Mouse (Mus musculus) MEL (cell line): Measurements from ENCODE around the gene Kdelr3. TPM values are rescaled to one million over a fixed set of nuclear protein-coding genes. Genes with fewer than 3 reads are reported as not detected.

Experiments
- DNase-seq: peaks from one replicate; pipeline ENCODE4 v3.0.0; 2011; ENCODE audit warnings: low read depth, low spot score
- H3K27ac ChIP-seq: 2 replicates; pipeline ENCODE4 v1.5.1; 2012; ENCODE audit warnings: low read depth, mild to moderate bottlenecking, control low read depth, low read length, moderate library complexity; ENCODE audit not compliant: control insufficient read depth
- H3K27me3 ChIP-seq, 2 experiments: fragments of 150-350 bp in 1 of 2; sonication (generic) in 1 of 2; 2 replicates each; pipeline ENCODE4 v1.6.1; 2012; ENCODE audit warnings: low read length in 2 of 2, mild to moderate bottlenecking in 2 of 2, improper control_type of control experiment in 1 of 2, moderate library complexity in 1 of 2; ENCODE audit not compliant: insufficient read depth in 2 of 2, control insufficient read depth in 1 of 2
- H3K36me3 ChIP-seq, 2 experiments: 2 replicates each; pipeline ENCODE4 v1.6.1; 2012 to 2014; ENCODE audit warnings: low read length in 2 of 2, improper control_type of control experiment in 1 of 2, inconsistent platforms in 1 of 2, mild to moderate bottlenecking in 1 of 2; ENCODE audit not compliant: insufficient read depth in 2 of 2, control insufficient read depth in 1 of 2
- H3K4me1 ChIP-seq, 2 experiments: fragments of 150-350 bp in 1 of 2; sonication (generic) in 1 of 2; 2 replicates each; pipeline ENCODE4 v1.6.1; 2012; ENCODE audit warnings: low read length in 2 of 2, improper control_type of control experiment in 1 of 2, mild to moderate bottlenecking in 1 of 2; ENCODE audit not compliant: insufficient read depth in 2 of 2, control insufficient read depth in 1 of 2
- H3K4me3 ChIP-seq, 2 experiments: fragments of 150-350 bp in 1 of 2; sonication (generic) in 1 of 2; 2 replicates each; pipeline ENCODE4 v1.5.1; 2012; ENCODE audit warnings: low read depth in 2 of 2, low read length in 2 of 2, mild to moderate bottlenecking in 2 of 2, moderate library complexity in 2 of 2, control low read depth in 1 of 2, improper control_type of control experiment in 1 of 2; ENCODE audit not compliant: control insufficient read depth in 1 of 2, insufficient read depth in 1 of 2
- H3K79me2 ChIP-seq: 2 replicates; pipeline ENCODE4 v1.6.1; 2012; ENCODE audit warnings: mild to moderate bottlenecking, low read length, moderate library complexity; ENCODE audit not compliant: control insufficient read depth, poor library complexity, insufficient read depth
- H3K9ac ChIP-seq: 2 replicates; pipeline ENCODE4 v1.6.1; 2012; ENCODE audit warnings: low read depth, mild to moderate bottlenecking, control low read depth, low read length, moderate library complexity; ENCODE audit not compliant: control insufficient read depth, poor library complexity, severe bottlenecking
- H3K9me3 ChIP-seq: fragments of 150-350 bp; sonication (generic); replicated peaks from 2 replicates; pipeline ENCODE4 v1.6.1; 2012; ENCODE audit warnings: mild to moderate bottlenecking, low read length, improper control_type of control experiment, moderate library complexity; ENCODE audit not compliant: insufficient read depth
- CTCF ChIP-seq, 3 experiments: IDR thresholded peaks in 2 of 3; conservative IDR thresholded peaks in 1 of 3; 2 replicates each; pipeline ENCODE4 v1.5.1; 2011 to 2012; ENCODE audit warnings: low read length in 3 of 3, low read depth in 2 of 3, mild to moderate bottlenecking in 2 of 3, improper control_type of control experiment in 1 of 3, inconsistent platforms in 1 of 3, mixed read lengths in 1 of 3, moderate library complexity in 1 of 3; ENCODE audit not compliant: control insufficient read depth in 1 of 3, insufficient read depth in 1 of 3, poor library complexity in 1 of 3, severe bottlenecking in 1 of 3
- ELF1 ChIP-seq: IDR thresholded peaks from 2 replicates; pipeline ENCODE4 v1.6.1; 2014; ENCODE audit warnings: low read depth, mild to moderate bottlenecking, inconsistent platforms, low read length, improper control_type of control experiment, moderate library complexity
- ETS1 ChIP-seq: IDR thresholded peaks from 2 replicates; pipeline ENCODE4 v1.6.1; 2012; ENCODE audit warnings: low read depth, mild to moderate bottlenecking, inconsistent platforms, low read length, improper control_type of control experiment, moderate library complexity
- GATA1 ChIP-seq: IDR thresholded peaks from 2 replicates; pipeline ENCODE4 v1.6.1; 2011; ENCODE audit warnings: low read depth, low read length, improper control_type of control experiment
- KAT2A ChIP-seq: conservative IDR thresholded peaks from 2 replicates; pipeline ENCODE4 v1.6.1; 2012; ENCODE audit warnings: low read depth, low read length, improper control_type of control experiment, inconsistent platforms
- MAFK ChIP-seq: IDR thresholded peaks from 2 replicates; pipeline ENCODE4 v1.6.1; 2011; ENCODE audit warnings: low read depth, mild to moderate bottlenecking, low read length, improper control_type of control experiment, borderline replicate concordance
- MAX ChIP-seq: IDR thresholded peaks from 2 replicates; pipeline ENCODE4 v1.6.1; 2011; ENCODE audit warnings: low read length, improper control_type of control experiment
- MYB ChIP-seq: IDR thresholded peaks from 2 replicates; pipeline ENCODE4 v1.6.1; 2011; ENCODE audit warnings: mild to moderate bottlenecking, low read depth, low read length, improper control_type of control experiment
- POLR2A ChIP-seq, 2 experiments: IDR thresholded peaks; 2 replicates each; pipeline ENCODE4 v1.6.1; 2011 to 2012; ENCODE audit warnings: low read length in 2 of 2, mild to moderate bottlenecking in 2 of 2, control low read depth in 1 of 2, improper control_type of control experiment in 1 of 2, low read depth in 1 of 2, moderate library complexity in 1 of 2; ENCODE audit not compliant: control insufficient read depth in 1 of 2, insufficient read depth in 1 of 2, poor library complexity in 1 of 2
- RAD21 ChIP-seq: IDR thresholded peaks from 2 replicates; pipeline ENCODE4 v1.6.1; 2011; ENCODE audit warnings: mild to moderate bottlenecking, low read depth, low read length, improper control_type of control experiment
- SIN3A ChIP-seq: IDR thresholded peaks from 2 replicates; pipeline ENCODE4 v1.6.1; 2012; ENCODE audit warnings: low read length, improper control_type of control experiment, inconsistent platforms
- SMC3 ChIP-seq: IDR thresholded peaks from 2 replicates; pipeline ENCODE4 v1.6.1; 2011; ENCODE audit warnings: low read depth, low read length, improper control_type of control experiment
- TBP ChIP-seq: IDR thresholded peaks from 2 replicates; pipeline ENCODE4 v1.8.0; 2011; ENCODE audit warnings: low read depth, low read length, improper control_type of control experiment
- UBTF ChIP-seq: IDR thresholded peaks from 2 replicates; pipeline ENCODE4 v1.6.1; 2012; ENCODE audit warnings: low read depth, mild to moderate bottlenecking, inconsistent platforms, low read length, improper control_type of control experiment, moderate library complexity, borderline replicate concordance; ENCODE audit not compliant: insufficient read depth
- USF1 ChIP-seq: IDR thresholded peaks from 2 replicates; pipeline ENCODE4 v1.6.1; 2014; ENCODE audit warnings: low read depth, mild to moderate bottlenecking, inconsistent platforms, low read length, improper control_type of control experiment, moderate library complexity
- USF2 ChIP-seq, 2 experiments: IDR thresholded peaks; 2 replicates each; pipeline ENCODE4 v1.6.1; 2011 to 2012; ENCODE audit warnings: improper control_type of control experiment in 2 of 2, low read length in 2 of 2, borderline replicate concordance in 1 of 2, inconsistent platforms in 1 of 2, low read depth in 1 of 2, mild to moderate bottlenecking in 1 of 2; ENCODE audit not compliant: insufficient read depth in 1 of 2
- ZC3H11A ChIP-seq: IDR thresholded peaks from 2 replicates; pipeline ENCODE4 v1.6.1; 2012; ENCODE audit warnings: low read depth, mild to moderate bottlenecking, inconsistent platforms, low read length, improper control_type of control experiment
- ZKSCAN1 ChIP-seq: IDR thresholded peaks from 2 replicates; pipeline ENCODE4 v1.6.1; 2012; ENCODE audit warnings: low read depth, mild to moderate bottlenecking, inconsistent platforms, low read length, improper control_type of control experiment, moderate library complexity
- polyA plus RNA-seq, 2 experiments: library from polyadenylated mRNA; stranded (reverse) in 1 of 2; unstranded in 1 of 2; fragments of >175 nt in 1 of 2; fragments of >200 nt in 1 of 2; gene quantifications; 2 replicates each; pipeline versions ENCODE4 v1.2.1 to v1.2.4; 2012; ENCODE audit warnings: low replicate concordance in 2 of 2, low read depth in 1 of 2; ENCODE audit not compliant: insufficient read length in 2 of 2, insufficient read depth in 1 of 2, missing spikeins in 1 of 2
- total RNA-seq: library from RNA; depleted of rRNA; stranded (reverse); fragments of 300-350 nt; gene quantifications from 2 replicates; pipeline ENCODE4 v1.2.3, GENCODE M21; 2012

Gene Kdelr3
- total and polyA plus RNA-seq, 3 experiments = 14.5 to 32.2 TPM; not detected in 1

DNA sequence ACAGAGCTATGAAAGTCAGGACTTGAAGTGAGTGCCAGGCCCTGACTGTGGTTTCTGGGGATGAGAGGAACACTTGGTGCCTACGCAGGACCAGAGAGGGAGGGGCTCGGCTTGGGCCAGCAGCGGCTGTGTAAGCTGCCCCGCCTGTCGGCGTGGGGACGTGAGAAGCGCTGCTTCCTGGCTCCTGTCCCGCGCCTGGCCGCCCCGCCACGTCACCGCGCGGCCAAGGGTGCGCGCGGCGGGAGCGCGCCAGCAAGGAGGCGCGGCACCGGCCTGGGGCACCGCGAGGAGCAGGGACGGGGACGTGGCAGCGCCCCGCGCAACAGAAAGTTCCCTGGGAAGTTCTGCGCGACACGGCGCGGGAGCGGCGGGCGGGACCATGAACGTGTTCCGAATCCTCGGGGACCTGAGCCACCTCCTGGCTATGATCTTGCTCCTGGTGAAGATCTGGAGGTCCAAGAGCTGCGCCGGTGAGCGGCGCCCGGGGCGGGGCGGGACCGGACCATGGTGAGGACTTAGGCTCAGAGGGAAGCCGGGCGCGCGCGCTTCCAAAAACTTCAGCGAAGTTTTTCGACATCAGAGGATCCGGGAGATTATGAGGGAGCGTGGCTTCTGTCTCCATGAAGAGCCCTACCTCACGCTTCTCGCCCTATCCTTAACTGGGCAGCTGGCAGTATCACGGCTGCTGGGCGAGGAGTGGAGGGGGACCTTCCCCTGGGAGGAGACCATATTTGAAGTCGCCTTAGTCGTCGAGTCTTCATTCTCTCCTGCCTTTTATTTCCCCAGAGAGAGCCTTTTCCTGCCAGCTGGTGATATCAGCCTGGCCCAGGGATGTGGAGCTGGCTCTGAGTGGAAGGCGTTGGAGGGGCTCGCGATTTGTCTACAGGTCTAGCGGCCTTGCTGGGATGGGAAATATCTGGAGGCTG lies at the start of gene Kdelr3 (continued):
- no peak for TF ChIP-seq USF1
- TF ChIP-seq MAFK = no peak
- no peak for TF ChIP-seq MAX
- no peak for TF ChIP-seq UBTF
- peak; percentile 75 to 77; a peak in 2 of 4 replicates for TF ChIP-seq POLR2A (IDR thresholded peaks at IDR 0.05; ENCODE audit: control insufficient read depth in 1 of 2, insufficient read depth in 1 of 2, low read depth in 1 of 2, low read length in 2 of 2, poor library complexity in 1 of 2)

DNA sequence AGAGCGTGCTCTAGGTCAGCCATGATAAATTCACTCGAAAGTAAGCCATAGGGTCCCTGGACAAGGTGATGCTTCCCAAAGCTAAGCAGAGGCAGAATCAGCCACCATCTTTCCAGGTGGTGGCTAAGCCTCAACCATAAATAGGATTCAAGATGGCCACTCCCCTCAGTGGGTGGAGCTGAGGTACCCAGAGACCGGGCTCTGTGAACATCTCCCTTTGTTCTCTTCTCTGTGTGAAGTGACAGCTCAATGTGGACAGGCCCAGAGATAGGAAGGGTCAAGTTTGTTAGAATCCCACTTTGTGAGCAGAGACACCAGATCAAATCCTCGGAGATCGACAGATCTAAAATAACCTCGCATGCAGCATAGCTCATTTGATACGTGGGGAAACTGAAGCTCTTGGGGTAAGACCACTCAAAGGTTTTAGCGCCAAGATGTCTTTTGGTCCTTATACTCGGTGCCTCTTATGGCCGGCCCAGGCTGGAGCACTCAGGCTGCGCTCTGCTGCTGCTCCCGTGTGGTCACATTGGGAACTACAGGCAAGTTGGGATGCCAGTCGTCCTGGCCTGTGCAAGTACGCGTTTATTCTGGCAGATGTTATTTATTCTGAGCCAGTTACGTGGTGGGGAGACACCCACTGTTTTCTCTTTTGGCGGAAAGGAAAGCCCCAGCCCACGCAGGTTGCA lies 49.5 kb upstream of the Kdelr3 start:
- Histone ChIP-seq H3K9me3 (no peaks in the 10 kb centered on the region), H3K27me3 (peaks cover 3 to 6% of the 10 kb centered on the region in 2 experiments; a peak in 3 of 4 replicates), H3K27ac (no peak overlapping the region), H3K9ac (no peak overlapping the region), H3K79me2 (no peaks in the 10 kb centered on the region), H3K36me3 (no peaks in the 10 kb centered on the region), H3K4me1 (no peaks in the 10 kb centered on the region), H3K4me3 (peak overlapping the region in 1 of 2 experiments; percentile 4; a peak in 2 of 4 replicates)
- TF ChIP-seq SMC3 = peak; percentile 99
- TF ChIP-seq ZC3H11A = peak; percentile 97
- TF ChIP-seq ELF1 = no peak
- no peak for TF ChIP-seq POLR2A (IDR thresholded peaks at IDR 0.05; ENCODE audit: control insufficient read depth in 1 of 2, insufficient read depth in 1 of 2, low read depth in 1 of 2, low read length in 2 of 2, poor library complexity in 1 of 2)
- peak; percentile 97 to 99 (median 97) for TF ChIP-seq CTCF (IDR thresholded peaks at IDR 0.05 in 2 of 3, conservative IDR thresholded peaks at IDR 0.05 in 1 of 3; ENCODE audit: control insufficient read depth in 1 of 3, insufficient read depth in 1 of 3, low read depth in 2 of 3, low read length in 3 of 3, poor library complexity in 1 of 3, severe bottlenecking in 1 of 3)
- no peak for TF ChIP-seq USF2 (IDR thresholded peaks at IDR 0.05; ENCODE audit: borderline replicate concordance in 1 of 2, insufficient read depth in 1 of 2, low read depth in 1 of 2, low read length in 2 of 2)
- TF ChIP-seq ZKSCAN1 = no peak
- TF ChIP-seq TBP = no peak
- no peak for TF ChIP-seq GATA1
- TF ChIP-seq MYB = no peak
- no peak for TF ChIP-seq ETS1
- TF ChIP-seq KAT2A = no peak
- TF ChIP-seq SIN3A = peak; percentile 43; the same call in 1 of the 2 replicates
- peak; percentile 98 for TF ChIP-seq RAD21
- peak; percentile 86 for DNase-seq
